Mouse (Mus musculus): ENCODE measurements at regions not wholly inside any gene's neighbourhood (a gene's known extent, or its start where the extent isn't known, plus 50 kb on each side); places are given as distances from the start of the nearest gene placed in this dataset.
"Not testable (repeated sequence)": the region's sequence is repeated elsewhere in the genome, so short reads cannot be mapped to it uniquely, and the experiment has no call there.

- DNase-seq (ENCODE audit: low spot score in 2 of 2) = no peak
These were observed 80.0 kb downstream of the Nfkbiz start for GRCm38 (mm10) chr16:55758707-55759067.

GRCm38 (mm10) chr16:55757952-55758706 is 80.6 kb downstream of the Nfkbiz start:
- no peak for DNase-seq (ENCODE audit: low spot score in 2 of 2)

- not testable (repeated sequence) for DNase-seq (ENCODE audit: low spot score in 2 of 2)
These were observed 81.3 kb downstream of the Nfkbiz start for GRCm38 (mm10) chr16:55757422-55757815.

GRCm38 (mm10) chr16:55756764-55757421 is 81.8 kb downstream of the Nfkbiz start:
- no peak for DNase-seq (ENCODE audit: low spot score in 2 of 2)

GRCm38 (mm10) chr16:55755309-55755832 is 83.3 kb downstream of the Nfkbiz start:
- DNase-seq (ENCODE audit: low spot score in 2 of 2) = no peak

GRCm38 (mm10) chr16:55754092-55754763 is 84.5 kb downstream of the Nfkbiz start:
- no peak for DNase-seq (ENCODE audit: low spot score in 2 of 2)

GRCm38 (mm10) chr16:55753380-55753779 is 85.3 kb downstream of the Nfkbiz start:
- no peak for DNase-seq (ENCODE audit: low spot score in 2 of 2)

- no peak for DNase-seq (ENCODE audit: low spot score in 2 of 2)
These were observed 91.4 kb downstream of the Nfkbiz start for GRCm38 (mm10) chr16:55747250-55747649.

GRCm38 (mm10) chr16:55746159-55746558 is 92.5 kb downstream of the Nfkbiz start:
- no peak for DNase-seq (ENCODE audit: low spot score in 2 of 2)

- DNase-seq (ENCODE audit: low spot score in 2 of 2) = no peak
These were observed 93.6 kb downstream of the Nfkbiz start for GRCm38 (mm10) chr16:55745094-55745493.

- DNase-seq (ENCODE audit: low spot score in 2 of 2) = no peak
These were observed 97.4 kb downstream of the Nfkbiz start for GRCm38 (mm10) chr16:55741099-55741863.

GRCm38 (mm10) chr16:55738741-55739140 is 100.0 kb downstream of the Nfkbiz start:
- no peak for DNase-seq (ENCODE audit: low spot score in 2 of 2)

GRCm38 (mm10) chr16:55735476-55735968 is 103.2 kb downstream of the Nfkbiz start:
- no peak for DNase-seq (ENCODE audit: low spot score in 2 of 2)

- no peak for DNase-seq (ENCODE audit: low spot score in 2 of 2)
These were observed 104.4 kb downstream of the Nfkbiz start for GRCm38 (mm10) chr16:55734301-55734700.

GRCm38 (mm10) chr16:55733751-55734150 is 104.9 kb downstream of the Nfkbiz start:
- no peak for DNase-seq (ENCODE audit: low spot score in 2 of 2)

- DNase-seq (ENCODE audit: low spot score in 2 of 2) = no peak
These were observed 107.7 kb downstream of the Nfkbiz start for GRCm38 (mm10) chr16:55731003-55731402.

GRCm38 (mm10) chr16:55726538-55726937 is 112.2 kb downstream of the Nfkbiz start:
- DNase-seq (ENCODE audit: low spot score in 2 of 2) = no peak

- no peak for DNase-seq (ENCODE audit: low spot score in 2 of 2)
These were observed 118.3 kb downstream of the Nfkbiz start for GRCm38 (mm10) chr16:55720430-55720829.

GRCm38 (mm10) chr16:55710017-55710416 is 128.7 kb downstream of the Nfkbiz start:
- no peak for DNase-seq (ENCODE audit: low spot score in 2 of 2)

- no peak for DNase-seq (ENCODE audit: low spot score in 2 of 2)
These were observed 132.2 kb downstream of the Nfkbiz start for GRCm38 (mm10) chr16:55706502-55706901.

- no peak for DNase-seq (ENCODE audit: low spot score in 2 of 2)
These were observed 140.2 kb downstream of the Nfkbiz start for GRCm38 (mm10) chr16:55698489-55698892.

Measured in adrenal gland, adult 18-20 months (tissue).